Mouse (Mus musculus) liver, embryonic 14.5 days (tissue): ENCODE measurements around the gene Msl1.

ENCODE experiments used
- CTCF ChIP-seq: IDR thresholded peaks from 2 replicates; pipeline ENCODE4 v1.5.1; 2016; ENCODE audit warnings: antibody characterized with exemption, low read depth, control low read depth
- EP300 ChIP-seq: IDR thresholded peaks from 2 replicates; pipeline ENCODE4 v1.6.1; 2016; ENCODE audit warnings: antibody characterized with exemption, low read depth

- no peak for TF ChIP-seq CTCF
- no peak for TF ChIP-seq EP300
These were observed 46.6 kb upstream of the Msl1 start for GRCm38 (mm10) chr11:98748506-98749416.
